Comparison of ENCODE assay signal across 9 mouse cellular contexts in genomic region chr6:87733131-87733930, GRCm38 (mm10). TPM values are rescaled to one million over a fixed set of nuclear protein-coding genes. Genes with fewer than 3 reads are reported as not detected.
DNase-seq lines count a peak whose midpoint lies in the region; ATAC-seq and TF ChIP-seq lines count a peak whose summit lies in the region.
"Had no signal": no experiment of that assay in that cellular context is flagged by ENCODE, and none has a peak within 500 bp of the region (broad histone marks: within the 10 kb centered on the region; RNA-seq: fewer than 3 reads in every experiment).

No protein-coding gene starts in this region.

- no peaks in the 10 kb centered on the region for H3K79me2 ChIP-seq in liver, adult 2 months (ENCODE audit: control insufficient read depth, insufficient read depth, low read length)

- no peaks in the 10 kb centered on the region for H3K4me1 ChIP-seq in liver, adult 2 months (ENCODE audit: control insufficient read depth, insufficient read depth, low read length)
- peaks cover 16 to 35% of the 10 kb centered on the region in 2 experiments for H3K4me1 ChIP-seq in heart, embryonic 14.5 days (ENCODE audit: control insufficient read depth in 2 of 2, insufficient read depth in 2 of 2, low read length in 2 of 2)

- peak overlapping the region; percentile 62; the same call in 1 of the 2 replicates for H3K4me3 ChIP-seq in liver, adult 2 months (ENCODE audit: insufficient read depth, low read depth, low read length)
- peak overlapping the region in 1 of 2 experiments; percentile 43; a peak in 2 of 4 replicates for H3K4me3 ChIP-seq in heart, embryonic 14.5 days (ENCODE audit: control insufficient read depth in 1 of 2, insufficient read depth in 1 of 2, low read depth in 1 of 2, low read length in 2 of 2)

- no peak for TF ChIP-seq CTCF in liver, adult 2 months (IDR thresholded peaks at IDR 0.05; ENCODE audit: low read depth, low read length)

- DNase-seq in liver, adult 2 months (ENCODE audit: extremely low read depth, low read depth, low spot score) = peak; percentile 73
- DNase-seq in liver = no peak
- DNase-seq in kidney, postnatal 10 days = peak; percentile 60
- DNase-seq in mesoderm, embryonic 11.5 days (ENCODE audit: low read depth, low spot score) = peak; percentile 7
- DNase-seq in testis, postnatal 14 days (ENCODE audit: low spot score) = no peak
- no peak for DNase-seq in adrenal gland, adult (ENCODE audit: inconsistent age in 2 of 2, low spot score in 1 of 2)
- DNase-seq in urinary bladder, postnatal 4 days (ENCODE audit: low spot score in 2 of 2) = no peak

- peak; percentile 41; the same call in 1 of the 2 replicates for ATAC-seq in heart, embryonic 14.5 days (ENCODE audit: insufficient number of reproducible peaks, insufficient read depth, low FRiP score, low read depth)

- H3K27me3 ChIP-seq in liver, adult 2 months (ENCODE audit: control insufficient read depth, insufficient read depth, low read length) = peaks cover 12% of the 10 kb centered on the region
- H3K27me3 ChIP-seq in heart, embryonic 14.5 days (ENCODE audit: control insufficient read depth, insufficient read depth, low read length) = peaks cover 49% of the 10 kb centered on the region

- H3K27ac ChIP-seq in liver, adult 2 months (replicated peaks; ENCODE audit: insufficient read depth, low read depth, low read length) = no peak overlapping the region; the same call in 1 of the 2 replicates
- no peak overlapping the region for H3K27ac ChIP-seq in heart, embryonic 14.5 days (replicated peaks in 1 of 2; ENCODE audit: control insufficient read depth in 1 of 2, insufficient read depth in 1 of 2, low read depth in 2 of 2, low read length in 2 of 2)

- TF ChIP-seq POLR2A in liver, adult 2 months (IDR thresholded peaks at IDR 0.05; ENCODE audit: extremely low read depth, insufficient read depth, low read length) = no peak

- H3K9me3 ChIP-seq in heart, embryonic 14.5 days (ENCODE audit: control insufficient read depth, low read length) = no peaks in the 10 kb centered on the region

- WGBS in liver, adult 2 months = 33% methylated on average over 14 of the region's 14 CpGs
- WGBS in heart, embryonic 14.5 days = 25% methylated on average over 14 of the region's 14 CpGs

- no peaks in the 10 kb centered on the region for H3K36me3 ChIP-seq in liver, adult 2 months (ENCODE audit: control insufficient read depth, insufficient read depth, low read length)
- no peaks in the 10 kb centered on the region for H3K36me3 ChIP-seq in heart, embryonic 14.5 days (ENCODE audit: control insufficient read depth, insufficient read depth, low read length)

- H3K4me2 ChIP-seq in heart, embryonic 14.5 days (ENCODE audit: low read length) = peak overlapping the region; percentile 96

- H3K9ac ChIP-seq in liver, adult 2 months (ENCODE audit: low read depth, low read length) = no peak overlapping the region
- H3K9ac ChIP-seq in heart, embryonic 14.5 days (ENCODE audit: low read length) = no peak overlapping the region

RNA-seq across cellular contexts. Expression of gene Efcc1, which starts 2.7 kb away (rescaled TPM):
- 0.65 and 1.2 TPM in 2 replicates for total RNA-seq in liver, adult 2 months (2014; rRNA removed)
- polyA plus RNA-seq in liver, adult 2 months (2012; rRNA removed) = 0.41 and 0.86 TPM in 2 replicates
- 0.44 and 0.76 TPM in 2 replicates for polyA plus RNA-seq in heart, embryonic 14.5 days (2014; fragmentation: Nextera tagmentation; extraction: Ambion mirVana)

RNA-seq across cellular contexts. Expression of gene Gp9, which starts 44.5 kb away (rescaled TPM):
- 0.34 and 0.74 TPM in 2 replicates for total RNA-seq in liver, adult 2 months (2014; rRNA removed)
- 0.25 TPM in 1 of 2 replicates, not detected in the other for polyA plus RNA-seq in liver, adult 2 months (2012; rRNA removed)
- polyA plus RNA-seq in heart, embryonic 14.5 days (2014; fragmentation: Nextera tagmentation; extraction: Ambion mirVana) = 3.4 TPM in 2 replicates
- polyA plus RNA-seq: small intestine, adult 2 months had no signal

Comparison
In these comparisons a context has a peak if more than half of its experiments do, and no peak if none do; other contexts are left out.
1. DNase-seq: peak in liver, adult 2 months (single experiment), kidney, postnatal 10 days (single experiment) and mesoderm, embryonic 11.5 days (single experiment); none in liver (single experiment), testis, postnatal 14 days (single experiment), adrenal gland, adult (0 of 2) and urinary bladder, postnatal 4 days (0 of 2).